Mouse (Mus musculus): Measurements from ENCODE around the gene Gm11273.
"Not testable (repeated sequence)": the region's sequence is repeated elsewhere in the genome, so short reads cannot be mapped to it uniquely, and the experiment has no call there.

Gene Gm11273

DNA sequence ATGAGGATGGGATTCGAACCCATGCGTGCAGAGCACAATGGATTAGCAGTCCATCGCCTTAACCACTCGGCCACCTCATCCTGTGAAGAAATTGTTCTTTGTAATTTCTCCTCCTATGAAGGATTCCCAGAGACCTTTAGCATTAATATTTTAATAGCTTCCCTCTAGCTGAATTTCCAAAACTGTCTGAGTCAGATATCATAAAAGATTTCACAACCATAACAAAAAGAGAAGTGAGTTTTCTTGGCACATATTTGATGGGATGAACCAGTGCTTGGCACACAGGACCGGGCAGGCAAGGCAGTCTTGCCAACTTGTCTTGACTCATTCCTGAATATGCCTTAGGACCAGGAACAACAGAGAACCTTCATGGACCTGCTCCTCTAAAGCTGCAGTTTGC is 8.4 kb downstream of the Gm11273 start:
- Histone ChIP-seq H3K4me3 (replicated peaks; ENCODE audit: low read length) (no peak overlapping the region), H3K27me3 (ENCODE audit: insufficient read depth, low read length) (peaks cover 12% of the 10 kb centered on the region), H3K4me1 (replicated peaks; ENCODE audit: low read depth, low read length) (no peaks in the 10 kb centered on the region), H3K36me3 (ENCODE audit: insufficient read depth, low read length) (no peaks in the 10 kb centered on the region), H3K9me3 (ENCODE audit: low read length) (peaks cover 13% of the 10 kb centered on the region)
- no peak for TF ChIP-seq POU5F1 (IDR thresholded peaks at IDR 0.05; ENCODE audit: borderline replicate concordance, low read length)
- no peak for TF ChIP-seq NANOG (IDR thresholded peaks at IDR 0.05; ENCODE audit: borderline replicate concordance, low read length)
- no peak for TF ChIP-seq CTCF (conservative IDR thresholded peaks at IDR 0.05; ENCODE audit: low read length)

DNA sequence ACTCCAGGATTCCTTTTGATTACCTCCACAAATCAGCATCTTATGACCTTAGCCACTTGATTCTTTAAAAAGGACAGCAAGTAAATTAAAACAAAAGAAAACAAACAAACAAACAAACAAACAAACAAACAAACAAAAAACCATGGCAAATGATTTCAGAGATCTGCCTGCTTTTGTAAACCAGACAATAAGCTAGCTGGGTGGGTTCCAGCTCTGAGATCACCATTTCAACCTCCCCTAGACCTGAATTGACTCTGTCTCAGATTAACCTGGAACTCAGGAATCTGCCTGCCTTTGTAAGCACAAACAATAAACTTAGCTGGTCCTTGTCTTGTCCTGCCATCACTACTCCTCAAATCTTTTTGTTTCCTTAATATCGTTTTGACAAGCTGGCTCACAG is 14.3 kb downstream of the Gm11273 start:
- H3K4me3 ChIP-seq (replicated peaks; ENCODE audit: low read length) = no peak overlapping the region
- H3K27me3 ChIP-seq (ENCODE audit: insufficient read depth, low read length) = peaks cover 8% of the 10 kb centered on the region; the same call in 1 of the 2 replicates
- TF ChIP-seq NANOG (IDR thresholded peaks at IDR 0.05; ENCODE audit: borderline replicate concordance, low read length) = no peak
- no peak for TF ChIP-seq CTCF (conservative IDR thresholded peaks at IDR 0.05; ENCODE audit: low read length)
- no peak for TF ChIP-seq POU5F1 (IDR thresholded peaks at IDR 0.05; ENCODE audit: borderline replicate concordance, low read length)
- H3K9me3 ChIP-seq (ENCODE audit: low read length) = peaks cover 24% of the 10 kb centered on the region
- no peaks in the 10 kb centered on the region; the same call in 1 of the 2 replicates for H3K4me1 ChIP-seq (replicated peaks; ENCODE audit: low read depth, low read length)
- no peaks in the 10 kb centered on the region for H3K36me3 ChIP-seq (ENCODE audit: insufficient read depth, low read length)

DNA sequence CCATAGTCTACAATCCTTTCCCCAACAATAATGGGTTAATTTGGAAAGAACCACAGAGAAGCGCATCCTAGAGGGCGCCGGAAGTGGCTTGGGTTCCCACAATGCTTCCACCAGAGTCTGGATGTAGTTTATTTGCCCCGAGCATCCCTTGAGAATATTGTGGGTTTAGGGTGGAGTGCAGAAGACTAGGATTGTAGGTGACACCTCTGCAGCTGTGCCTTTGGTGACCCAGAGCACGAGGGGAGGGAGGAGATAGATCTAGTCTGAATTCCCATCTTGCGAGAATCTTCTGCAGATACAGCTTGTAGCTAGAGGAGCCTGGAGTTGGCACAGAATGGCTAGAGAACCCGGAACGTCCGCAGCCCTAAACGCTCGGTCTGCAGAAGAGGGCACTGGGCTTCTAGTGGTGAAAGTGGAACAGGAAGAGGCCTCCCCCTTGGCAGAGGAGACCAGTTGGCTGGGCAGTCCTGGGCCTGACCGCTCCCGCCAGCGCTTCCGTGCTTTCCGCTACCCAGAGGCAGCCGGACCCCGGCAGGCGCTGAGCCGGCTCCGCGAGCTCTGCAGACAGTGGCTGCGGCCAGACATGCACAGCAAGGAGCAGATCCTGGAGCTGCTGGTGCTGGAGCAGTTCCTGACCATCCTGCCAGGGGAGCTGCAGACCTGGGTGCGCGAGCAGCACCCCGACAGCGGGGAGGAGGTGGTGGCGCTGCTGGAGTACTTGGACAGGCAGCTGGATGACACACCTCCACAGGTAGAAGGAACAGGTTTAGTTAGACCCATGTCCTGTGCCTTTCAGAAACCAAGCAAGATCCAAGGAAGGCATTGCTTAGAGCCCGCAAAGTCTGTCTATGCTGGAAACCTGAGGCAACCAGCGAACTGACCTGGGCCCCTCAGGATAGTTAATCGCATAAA is 22.2 kb downstream of the Gm11273 start, which contains the start of the genes Zkscan4 and Gm10065:
Gene Zkscan4 (plus strand): TSS at position 149 of the 912 bp plus-strand sequence.
Gene Gm10065 (minus strand): TSS at position 683 of the 912 bp plus-strand sequence.
- not testable (repeated sequence) for H3K36me3 ChIP-seq (ENCODE audit: insufficient read depth, low read length); H3K4me1 ChIP-seq (replicated peaks; ENCODE audit: low read depth, low read length)
- Histone ChIP-seq H3K4me3 (replicated peaks; ENCODE audit: low read length) (peak within 1 kb of the TSS; percentile 80), H3K9me3 (ENCODE audit: low read length) (peaks cover 10% of the 10 kb centered on the region), H3K27me3 (ENCODE audit: insufficient read depth, low read length) (peaks cover 38% of the 10 kb centered on the region)

DNA sequence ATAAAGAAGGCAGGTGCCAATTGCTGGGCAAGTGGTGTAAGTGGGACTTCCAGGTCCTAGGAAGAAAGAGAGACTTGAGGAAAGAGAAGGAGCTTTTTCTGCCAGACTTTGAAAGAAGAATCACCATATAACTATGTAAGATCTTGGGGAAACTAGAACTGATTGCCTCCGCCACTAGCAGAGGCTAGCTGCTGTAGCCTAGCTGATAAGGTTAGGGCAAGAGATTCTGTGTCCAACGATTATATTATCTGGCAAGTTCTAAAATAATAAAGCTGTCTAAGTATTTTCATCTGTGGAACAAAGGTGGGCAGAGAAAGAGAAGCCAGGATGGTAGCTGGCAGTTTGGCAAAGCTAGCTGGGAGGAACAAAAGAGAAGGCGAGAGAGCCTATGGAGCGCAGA is 28.8 kb downstream of the Gm11273 start:
- TF ChIP-seq CTCF (conservative IDR thresholded peaks at IDR 0.05; ENCODE audit: low read length) (no peak), NANOG (IDR thresholded peaks at IDR 0.05; ENCODE audit: borderline replicate concordance, low read length) (no peak), POU5F1 (IDR thresholded peaks at IDR 0.05; ENCODE audit: borderline replicate concordance, low read length) (no peak)
- Histone ChIP-seq H3K4me1 (replicated peaks; ENCODE audit: low read depth, low read length) (peaks cover 15% of the 10 kb centered on the region), H3K27me3 (ENCODE audit: insufficient read depth, low read length) (peaks cover 52% of the 10 kb centered on the region), H3K36me3 (ENCODE audit: insufficient read depth, low read length) (no peaks in the 10 kb centered on the region), H3K9me3 (ENCODE audit: low read length) (peaks cover 10% of the 10 kb centered on the region), H3K4me3 (replicated peaks; ENCODE audit: low read length) (no peak overlapping the region)

DNA sequence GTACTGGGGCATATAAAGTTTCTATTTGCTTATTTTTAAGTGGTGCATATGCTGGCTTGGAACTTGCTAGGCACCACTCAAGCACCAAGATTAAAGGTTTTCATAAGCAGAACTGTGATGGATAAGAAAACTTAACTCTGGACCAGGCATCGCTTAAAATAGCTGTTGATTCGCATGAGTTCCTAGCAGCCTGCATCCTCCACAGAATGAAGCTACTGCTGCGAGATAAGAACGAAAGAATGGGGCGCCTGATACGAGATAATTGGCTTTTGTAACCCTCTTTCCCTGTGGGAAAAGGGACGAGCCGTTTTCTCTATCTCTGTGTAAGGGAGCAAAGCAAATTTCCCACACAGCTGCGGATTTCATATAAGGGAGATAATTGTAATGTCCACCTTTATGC is 32.1 kb downstream of the Gm11273 start:
- Histone ChIP-seq H3K4me3 (replicated peaks; ENCODE audit: low read length) (no peak overlapping the region), H3K4me1 (replicated peaks; ENCODE audit: low read depth, low read length) (peaks cover 19% of the 10 kb centered on the region), H3K27me3 (ENCODE audit: insufficient read depth, low read length) (peaks cover 64% of the 10 kb centered on the region), H3K36me3 (ENCODE audit: insufficient read depth, low read length) (no peaks in the 10 kb centered on the region), H3K9me3 (ENCODE audit: low read length) (no peaks in the 10 kb centered on the region; the same call in 1 of the 2 replicates)
- TF ChIP-seq POU5F1 (IDR thresholded peaks at IDR 0.05; ENCODE audit: borderline replicate concordance, low read length) (no peak), CTCF (conservative IDR thresholded peaks at IDR 0.05; ENCODE audit: low read length) (no peak), NANOG (IDR thresholded peaks at IDR 0.05; ENCODE audit: borderline replicate concordance, low read length) (no peak)

DNA sequence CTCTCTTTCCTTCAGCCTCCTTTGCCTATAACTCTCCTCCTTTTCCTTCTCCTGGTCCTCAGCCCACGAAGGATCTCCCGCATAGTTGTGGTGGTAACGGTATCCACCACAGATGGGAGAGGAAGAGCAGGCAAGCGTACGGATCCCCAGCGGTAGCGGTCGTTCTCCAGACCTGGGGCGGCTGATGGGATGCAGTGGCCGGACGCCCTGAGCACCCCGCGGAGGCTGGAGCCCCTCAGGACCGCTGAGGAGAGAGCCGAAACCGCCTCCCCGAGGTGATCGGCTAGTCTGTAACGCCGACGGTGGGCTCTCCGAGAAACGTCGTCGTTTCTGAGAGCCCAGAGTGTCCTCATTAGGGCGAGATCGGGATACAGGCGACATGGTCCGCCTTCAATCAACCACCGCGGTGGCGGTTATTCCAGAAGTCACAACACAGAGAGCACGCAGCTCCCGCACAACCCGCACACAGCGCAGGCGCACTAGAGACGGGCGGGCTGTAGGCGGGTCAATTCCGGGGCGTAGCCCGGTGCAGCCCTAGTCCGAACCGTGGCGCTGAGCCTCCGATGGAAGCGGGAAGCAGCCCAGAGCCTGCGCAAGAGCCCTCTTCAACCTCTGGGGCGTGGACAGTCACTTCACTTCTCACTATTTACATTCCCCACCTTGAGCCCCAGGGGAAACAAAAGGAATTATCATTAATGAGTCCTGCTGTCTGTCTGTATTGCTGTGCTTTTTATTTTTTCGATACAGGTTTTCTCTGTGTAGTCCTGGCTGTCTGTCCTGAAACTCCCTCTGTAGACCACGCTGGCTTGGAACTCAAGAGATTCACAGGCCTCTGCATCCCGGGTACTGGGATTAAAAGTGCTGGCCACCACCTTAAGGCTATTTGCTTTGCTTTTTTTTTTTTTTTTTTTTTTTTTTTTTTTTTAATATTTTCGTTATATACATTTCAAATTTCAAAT is 32.9 kb downstream of the Gm11273 start, which contains the start of gene Nkapl:
Gene Nkapl (minus strand): TSS at position 449 of the 959 bp plus-strand sequence.
- Histone ChIP-seq H3K4me1 (replicated peaks; ENCODE audit: low read depth, low read length) (peaks cover 19% of the 10 kb centered on the region), H3K4me3 (replicated peaks; ENCODE audit: low read length) (peak within 1 kb of the TSS; percentile 86), H3K36me3 (ENCODE audit: insufficient read depth, low read length) (no peaks in the 10 kb centered on the region), H3K27me3 (ENCODE audit: insufficient read depth, low read length) (peaks cover 62% of the 10 kb centered on the region), H3K9me3 (ENCODE audit: low read length) (no peaks in the 10 kb centered on the region)
- TF ChIP-seq CTCF (conservative IDR thresholded peaks at IDR 0.05; ENCODE audit: low read length) = no peak
- TF ChIP-seq POU5F1 (IDR thresholded peaks at IDR 0.05; ENCODE audit: borderline replicate concordance, low read length) = no peak
- TF ChIP-seq NANOG (IDR thresholded peaks at IDR 0.05; ENCODE audit: borderline replicate concordance, low read length) = no peak

DNA sequence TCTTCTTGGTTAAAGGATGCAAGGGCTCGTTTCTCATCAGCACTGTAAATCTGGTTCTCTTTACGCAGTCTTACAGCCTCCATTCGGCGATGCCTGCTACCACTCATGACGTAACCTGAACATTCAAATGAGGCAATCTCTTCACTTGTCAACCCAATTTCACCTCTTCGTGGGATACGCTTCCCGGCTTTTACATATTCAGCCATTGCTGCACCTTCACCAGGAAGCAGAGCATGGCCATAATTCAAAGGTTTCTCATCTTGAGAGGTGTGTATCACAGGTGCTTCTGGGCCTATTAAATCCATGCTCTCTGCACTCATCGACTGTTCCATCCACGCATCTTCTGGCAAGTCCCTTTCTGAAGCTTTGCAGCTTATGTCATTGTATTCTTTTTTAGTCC is 33.9 kb downstream of the Gm11273 start:
- Histone ChIP-seq H3K4me1 (replicated peaks; ENCODE audit: low read depth, low read length) (peaks cover 27% of the 10 kb centered on the region), H3K9me3 (ENCODE audit: low read length) (no peaks in the 10 kb centered on the region), H3K36me3 (ENCODE audit: insufficient read depth, low read length) (no peaks in the 10 kb centered on the region), H3K27me3 (ENCODE audit: insufficient read depth, low read length) (peaks cover 54% of the 10 kb centered on the region), H3K4me3 (replicated peaks; ENCODE audit: low read length) (no peak overlapping the region)
- no peak for TF ChIP-seq POU5F1 (IDR thresholded peaks at IDR 0.05; ENCODE audit: borderline replicate concordance, low read length)
- TF ChIP-seq CTCF (conservative IDR thresholded peaks at IDR 0.05; ENCODE audit: low read length) = no peak
- no peak for TF ChIP-seq NANOG (IDR thresholded peaks at IDR 0.05; ENCODE audit: borderline replicate concordance, low read length)

DNA sequence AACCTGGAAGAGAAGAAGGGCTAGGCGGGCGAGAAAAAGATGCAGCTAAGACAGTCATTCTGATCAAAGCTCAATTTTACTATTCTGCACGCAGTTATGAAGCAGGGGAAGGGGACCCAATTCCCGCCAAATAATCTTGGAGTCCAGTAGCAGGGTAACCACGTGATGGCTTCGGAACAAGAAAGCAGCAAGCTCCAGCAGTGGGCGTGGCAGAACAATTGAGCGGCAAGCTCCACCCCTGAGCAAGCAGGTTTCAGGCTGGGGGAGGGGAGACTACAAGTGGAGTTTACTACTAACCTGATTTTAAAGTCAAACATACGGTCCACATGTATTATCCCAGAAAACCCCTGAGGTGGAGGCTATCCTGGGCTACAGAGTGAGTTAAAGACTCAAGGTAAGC is 38.7 kb downstream of the Gm11273 start:
- peaks cover 20% of the 10 kb centered on the region for H3K27me3 ChIP-seq (ENCODE audit: insufficient read depth, low read length)
- H3K36me3 ChIP-seq (ENCODE audit: insufficient read depth, low read length); H3K9me3 ChIP-seq (ENCODE audit: low read length); H3K4me3 ChIP-seq (replicated peaks; ENCODE audit: low read length): not testable (repeated sequence)
- H3K4me1 ChIP-seq (replicated peaks; ENCODE audit: low read depth, low read length) = peaks cover 18% of the 10 kb centered on the region
